Mouse (Mus musculus) cortical plate, adult 2 months (tissue): ENCODE data around the gene Lmo2. TPM values are rescaled to one million over a fixed set of nuclear protein-coding genes. Genes with fewer than 3 reads are reported as not detected.

Experiments used
- H3K27ac ChIP-seq: fragments of 200-500 bp; 2 replicates; pipeline ENCODE4 v1.5.1; 2012; ENCODE audit warnings: low read length, control low read depth, inconsistent platforms; ENCODE audit not compliant: insufficient read depth
- H3K4me1 ChIP-seq: fragments of 200-500 bp; 2 replicates; pipeline ENCODE4 v1.6.1; 2011; ENCODE audit warnings: low read length; ENCODE audit not compliant: control insufficient read depth, insufficient read depth
- H3K4me3 ChIP-seq: fragments of 200-500 bp; 2 replicates; pipeline ENCODE4 v1.5.1; 2011; ENCODE audit warnings: mild to moderate bottlenecking, low read length, control low read depth; ENCODE audit not compliant: insufficient read depth
- CTCF ChIP-seq: fragments of 200-500 bp; IDR thresholded peaks from 2 replicates; pipeline ENCODE4 v1.5.1; 2011; ENCODE audit warnings: mild to moderate bottlenecking, control low read depth, low read length; ENCODE audit not compliant: insufficient read depth; ENCODE audit errors: extremely low read depth
- POLR2A ChIP-seq: fragments of 200-500 bp; IDR thresholded peaks from 2 replicates; pipeline ENCODE4 v1.6.1; 2011; ENCODE audit warnings: mild to moderate bottlenecking, low read length, control low read depth; ENCODE audit not compliant: insufficient read depth; ENCODE audit errors: extremely low read depth
- polyA plus RNA-seq: library from polyadenylated mRNA; depleted of rRNA; stranded (reverse); fragments of >200 nt; gene quantifications from 2 replicates; pipeline ENCODE4 v1.2.3, GENCODE M21; 2012; rRNA removed

Gene Lmo2
- 22.7 and 29.2 TPM in 2 replicates for polyA plus RNA-seq

DNA sequence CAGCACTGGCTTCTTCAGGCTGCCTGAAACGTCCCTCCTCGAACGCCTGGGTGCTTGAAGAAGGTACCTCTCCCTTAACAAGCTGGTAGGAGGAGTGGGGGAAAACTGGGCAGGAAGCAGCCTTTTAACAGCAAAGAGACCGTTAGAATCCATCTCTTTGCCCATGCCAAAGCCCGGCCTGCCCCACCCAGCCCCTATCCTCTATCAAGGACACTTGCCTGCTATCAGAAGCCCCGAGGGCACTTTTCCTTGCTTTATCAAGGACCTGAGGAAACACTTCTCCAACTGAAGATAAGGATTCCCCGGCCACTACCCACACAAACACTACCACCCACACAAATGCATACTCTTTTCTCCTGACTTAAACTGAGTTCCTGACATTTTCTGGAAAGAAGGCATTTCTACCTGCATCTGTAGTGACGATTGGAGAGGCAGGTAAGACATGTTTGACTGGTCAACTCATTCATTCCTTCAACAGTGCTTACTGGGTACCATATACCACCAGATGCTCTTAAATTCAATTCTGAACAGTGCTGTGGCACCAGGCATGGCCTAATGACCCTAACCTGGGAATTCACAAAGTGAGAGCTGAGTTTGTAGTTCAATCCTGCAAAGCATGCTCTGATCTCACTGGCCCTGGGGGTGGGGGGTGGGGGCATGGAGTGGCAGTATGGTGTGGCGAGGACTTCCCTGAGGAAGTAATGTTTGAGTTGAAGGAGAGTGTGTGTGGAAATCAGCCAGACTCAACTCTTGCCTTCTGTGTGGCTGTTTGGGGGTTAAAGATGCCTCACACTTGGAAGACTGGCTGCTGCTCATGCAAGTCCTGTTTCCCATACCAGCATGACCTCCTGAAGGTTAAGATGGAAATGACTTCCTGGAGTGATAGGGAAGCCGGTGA, at the start of gene Lmo2:
TSS of gene Lmo2 (plus strand) at position 338 of the 898 bp plus-strand sequence.
- Histone ChIP-seq H3K4me1 (no peaks in the 10 kb centered on the region), H3K4me3 (no peak within 1 kb of the TSS), H3K27ac (no peak within 1 kb of the TSS)
- TF ChIP-seq CTCF (no peak), POLR2A (no peak)

DNA sequence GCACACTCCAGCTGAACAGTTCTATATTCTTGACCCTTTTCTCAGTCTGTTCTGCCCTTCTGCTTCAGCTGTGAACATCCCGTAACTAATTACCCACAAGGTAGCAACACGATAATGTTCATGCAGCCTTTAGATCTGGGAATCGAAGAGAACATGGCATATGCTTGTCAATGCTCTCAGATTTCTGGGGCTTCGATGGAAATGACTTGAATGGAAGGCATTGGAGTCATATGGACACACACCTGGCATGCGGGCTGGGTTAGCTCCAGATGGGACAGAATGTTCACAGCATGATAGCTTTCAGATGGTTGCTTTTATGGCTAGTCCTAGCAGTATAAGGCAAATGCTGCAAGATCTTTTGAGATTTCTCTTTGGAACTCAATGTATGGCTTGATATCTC, 47.2 kb upstream of the Lmo2 start:
- Histone ChIP-seq H3K4me1 (no peaks in the 10 kb centered on the region), H3K27ac (no peak overlapping the region), H3K4me3 (no peak overlapping the region)
- no peak for TF ChIP-seq CTCF
- no peak for TF ChIP-seq POLR2A

DNA sequence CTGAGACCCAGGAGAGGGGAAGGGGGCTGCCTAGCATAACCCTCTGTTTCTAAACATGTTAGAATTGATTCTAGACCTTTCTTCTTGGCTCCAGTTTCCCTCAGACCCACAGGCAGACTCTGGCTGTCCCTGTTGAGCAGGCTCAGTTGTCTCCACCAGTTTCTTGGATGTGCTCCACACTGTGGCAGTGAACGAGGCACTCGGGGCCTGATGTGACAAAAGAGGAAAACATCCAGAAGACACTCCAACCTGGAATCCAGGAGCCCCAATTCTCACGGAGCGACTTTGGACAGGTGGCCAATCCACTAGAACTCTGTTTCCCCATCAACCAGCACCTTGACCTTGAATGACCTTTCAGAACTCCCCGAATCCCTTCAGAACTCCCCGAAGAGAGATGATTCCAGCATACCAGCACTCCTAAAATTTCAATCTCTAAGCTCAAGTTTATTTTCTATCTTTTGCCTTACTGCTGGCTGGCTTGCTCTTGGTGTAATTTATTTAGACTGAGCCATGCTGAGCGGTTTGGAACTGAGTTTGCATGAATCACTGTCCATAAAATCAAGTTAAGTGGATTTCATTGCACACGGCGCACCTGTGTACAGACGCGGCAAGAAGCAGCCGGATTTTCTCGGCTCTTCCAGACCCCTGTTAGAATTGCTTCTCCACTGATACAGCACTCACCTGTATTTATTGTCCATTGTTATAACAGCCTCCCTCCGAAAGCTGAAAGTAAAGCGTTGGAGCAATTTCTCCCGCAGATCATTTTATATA, 45.1 kb upstream of the Lmo2 start:
- no peaks in the 10 kb centered on the region for H3K4me1 ChIP-seq
- H3K27ac ChIP-seq = no peak overlapping the region
- TF ChIP-seq POLR2A = no peak
- TF ChIP-seq CTCF = no peak
- H3K4me3 ChIP-seq = no peak overlapping the region

DNA sequence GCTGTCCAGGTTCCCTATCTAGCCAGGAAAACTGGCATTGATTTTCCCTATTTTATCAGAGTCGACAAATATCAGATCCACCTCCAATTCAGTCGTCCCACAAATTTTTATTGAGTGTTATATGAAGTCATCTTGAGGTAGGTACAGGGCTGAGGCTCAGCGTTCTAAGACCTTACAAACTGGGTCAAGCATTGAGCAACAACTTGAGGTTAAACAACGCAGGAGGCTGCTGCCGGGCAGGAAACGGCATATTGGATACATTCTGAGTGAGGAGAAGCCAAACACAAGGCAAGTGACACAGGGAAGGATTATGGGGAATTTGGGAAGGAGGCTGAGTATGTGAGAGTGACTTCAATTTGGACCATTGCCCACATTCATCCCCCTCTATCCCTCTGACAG, 44.5 kb upstream of the Lmo2 start:
- no peaks in the 10 kb centered on the region for H3K4me1 ChIP-seq
- H3K4me3 ChIP-seq = no peak overlapping the region
- no peak overlapping the region for H3K27ac ChIP-seq
- no peak for TF ChIP-seq POLR2A
- no peak for TF ChIP-seq CTCF

DNA sequence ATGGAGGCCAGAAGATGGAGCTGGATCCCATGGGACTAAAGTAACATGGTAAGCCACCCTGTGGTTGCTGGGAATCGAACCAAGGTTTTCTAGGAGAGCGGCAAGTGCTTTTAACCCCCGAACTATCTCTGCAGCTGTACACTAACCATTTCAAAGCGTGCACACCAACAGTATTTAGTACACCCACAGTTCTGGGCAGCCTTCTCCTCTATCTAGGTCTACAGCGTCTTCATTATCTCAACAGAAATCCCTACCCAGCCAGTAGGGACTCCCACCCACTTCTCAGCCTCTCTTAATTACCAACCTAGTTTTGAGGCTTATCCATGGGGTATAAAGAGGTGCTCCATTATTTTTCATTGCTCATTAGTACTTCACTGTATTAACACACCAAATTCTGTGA, 41.7 kb upstream of the Lmo2 start:
- Histone ChIP-seq H3K4me1 (no peaks in the 10 kb centered on the region), H3K4me3 (no peak overlapping the region), H3K27ac (no peak overlapping the region)
- TF ChIP-seq CTCF = no peak

DNA sequence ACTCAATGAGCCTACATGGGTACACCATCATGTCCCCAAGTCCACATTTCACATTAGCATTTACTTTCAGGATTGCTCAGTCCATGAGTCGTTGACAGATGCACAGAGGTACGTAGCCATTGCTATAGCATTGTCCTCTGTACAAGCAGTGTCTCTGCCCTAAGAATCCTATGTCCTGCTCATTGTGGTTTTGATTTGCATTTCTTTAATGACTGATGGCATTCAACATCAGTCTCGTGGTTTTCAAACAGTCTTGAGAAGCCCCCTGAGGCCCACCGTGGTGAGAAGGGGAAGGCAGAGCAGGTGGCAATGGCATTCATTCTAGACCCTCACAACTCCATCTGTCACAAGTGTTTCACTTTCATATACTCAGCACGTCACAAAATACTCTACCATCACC, 40.4 kb upstream of the Lmo2 start:
- TF ChIP-seq CTCF (no peak), POLR2A (no peak)
- no peak overlapping the region for H3K27ac ChIP-seq
- H3K4me3 ChIP-seq = no peak overlapping the region
- no peaks in the 10 kb centered on the region for H3K4me1 ChIP-seq

DNA sequence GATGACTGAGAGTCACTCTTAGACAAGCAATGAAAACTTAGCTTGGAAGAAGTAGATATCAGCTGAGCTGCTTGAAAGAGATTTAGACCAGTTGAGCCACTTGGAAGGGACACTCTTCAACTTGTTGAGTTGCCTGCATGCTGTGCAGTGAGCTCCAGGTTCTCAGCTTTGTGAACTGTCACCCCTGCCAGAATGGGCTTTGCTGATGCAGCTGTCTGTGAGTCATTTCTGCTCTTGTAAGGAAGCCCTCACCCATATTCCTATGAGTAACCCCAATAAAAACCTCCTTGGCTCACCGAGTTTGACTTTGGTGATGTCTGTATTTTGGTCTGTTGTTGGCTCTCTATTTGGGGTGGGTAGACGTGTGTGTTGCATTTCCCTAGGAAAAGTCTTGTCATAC, 39.4 kb upstream of the Lmo2 start:
- Histone ChIP-seq H3K4me1 (no peaks in the 10 kb centered on the region), H3K27ac (no peak overlapping the region), H3K4me3 (no peak overlapping the region)
- TF ChIP-seq POLR2A (no peak), CTCF (no peak)

DNA sequence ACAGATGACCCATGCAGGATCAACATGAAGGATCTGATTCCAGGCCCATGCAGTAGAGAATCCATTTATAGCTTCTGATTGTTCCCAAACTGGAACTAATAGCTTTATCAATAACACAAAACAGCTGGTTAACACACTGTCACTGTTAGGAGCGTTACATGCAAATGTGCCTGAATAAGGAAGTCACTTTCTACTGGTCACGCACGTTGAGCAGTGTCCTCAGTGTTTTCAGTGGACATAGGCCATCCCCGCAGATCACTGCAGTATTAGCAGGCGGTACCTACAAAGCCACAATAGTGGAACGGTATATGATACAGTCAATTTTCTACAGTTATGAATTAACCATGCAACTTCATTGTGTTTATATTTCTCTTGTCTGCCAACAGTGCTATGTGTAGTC, 38.3 kb upstream of the Lmo2 start:
- Histone ChIP-seq H3K27ac (no peak overlapping the region), H3K4me3 (no peak overlapping the region), H3K4me1 (no peaks in the 10 kb centered on the region)
- TF ChIP-seq CTCF = no peak
- no peak for TF ChIP-seq POLR2A

DNA sequence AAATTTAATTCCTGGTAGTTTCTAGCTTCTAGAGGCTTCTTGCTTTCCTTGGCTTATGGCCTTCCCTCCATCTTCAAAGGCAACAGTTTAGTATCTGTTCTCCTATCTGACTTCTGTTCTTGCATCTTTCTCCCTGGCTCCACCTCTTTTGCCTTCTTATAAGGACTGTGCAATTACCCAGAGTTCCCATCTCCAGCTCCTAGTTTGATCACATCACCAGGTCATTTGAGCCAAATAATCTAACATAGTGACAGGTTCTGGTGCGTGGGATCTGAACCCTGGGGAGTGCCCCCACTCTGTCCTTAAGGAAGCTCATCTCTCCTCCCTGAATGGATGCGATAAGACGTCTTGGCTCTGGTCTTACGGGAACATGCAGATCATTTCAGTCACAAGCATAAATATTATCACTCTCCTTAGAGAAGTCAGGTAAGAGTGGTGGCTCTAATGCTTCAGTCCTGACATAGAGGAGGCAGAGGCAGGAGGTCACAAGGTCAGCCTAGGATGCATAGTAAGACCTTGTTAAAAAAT, 31.1 kb upstream of the Lmo2 start:
- Histone ChIP-seq H3K4me3 (no peak overlapping the region), H3K27ac (no peak overlapping the region), H3K4me1 (no peaks in the 10 kb centered on the region)
- TF ChIP-seq POLR2A = no peak
- no peak for TF ChIP-seq CTCF

DNA sequence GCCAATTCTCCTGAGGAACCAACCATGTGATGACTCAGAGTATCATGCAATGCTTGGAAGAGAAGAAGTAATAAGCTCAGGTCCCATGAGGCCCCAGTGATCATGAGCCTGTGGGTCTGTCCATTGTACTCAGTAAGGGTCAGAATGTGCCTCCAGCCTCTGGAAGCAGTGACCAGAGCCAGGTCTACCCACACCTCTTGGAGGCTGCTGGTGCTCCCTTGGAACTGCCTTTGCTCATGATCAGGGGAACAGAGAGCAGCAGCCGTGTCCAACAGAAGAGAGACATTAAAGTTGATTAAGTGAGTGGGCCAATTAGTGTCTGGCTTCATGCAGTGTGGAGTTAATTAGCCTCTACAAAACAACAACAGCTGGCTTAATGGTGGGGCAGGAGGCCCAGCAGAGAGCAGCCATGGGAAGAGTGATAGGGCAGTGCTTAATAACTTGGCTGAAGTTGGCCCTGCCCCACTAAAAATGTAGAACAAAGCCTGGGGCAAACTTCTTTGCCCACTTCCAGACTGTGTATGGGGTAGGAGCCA, 30.1 kb upstream of the Lmo2 start:
- TF ChIP-seq POLR2A = no peak
- TF ChIP-seq CTCF = no peak
- H3K27ac ChIP-seq = no peak overlapping the region
- no peak overlapping the region for H3K4me3 ChIP-seq
- H3K4me1 ChIP-seq = no peaks in the 10 kb centered on the region
